Comparison of ENCODE assay signal across 26 mouse cellular contexts in the genomic region with DNA sequence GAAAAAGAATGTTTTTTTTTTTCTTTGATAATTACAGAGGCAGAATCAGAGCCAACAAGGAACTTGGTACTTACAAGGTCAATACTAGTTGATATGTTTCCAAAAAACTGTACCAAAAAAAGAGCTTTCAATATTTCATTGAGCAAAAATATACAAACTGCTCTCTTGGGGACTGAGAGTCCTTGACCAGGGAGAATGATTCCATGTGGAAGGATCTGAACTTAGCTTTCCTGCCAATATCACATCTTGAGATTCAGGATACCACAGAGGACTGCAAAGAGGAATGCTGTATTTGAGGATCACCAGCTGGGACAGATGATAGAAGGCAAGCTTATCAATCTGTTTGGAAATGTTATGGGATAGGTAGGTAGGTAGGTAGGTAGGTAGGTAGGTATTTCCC.
DNase-seq lines count a peak whose midpoint lies in the region; ATAC-seq and TF ChIP-seq lines count a peak whose summit lies in the region.
"Had no signal": no experiment of that assay in that cellular context is flagged by ENCODE, and none has a peak within 500 bp of the region (broad histone marks: within the 10 kb centered on the region; RNA-seq: fewer than 3 reads in every experiment).

No protein-coding gene starts in this region.

- DNase-seq in heart, adult 11 months: peak; percentile 88
- DNase-seq in kidney, adult 2 months: peak; percentile 44
- DNase-seq in kidney, adult 11 months: no peak
- DNase-seq in lung, postnatal 25 days (ENCODE audit: low spot score): peak; percentile 24
- no peak for DNase-seq in lung, postnatal 14 days
- DNase-seq in skeletal muscle tissue, adult 2 months (ENCODE audit: low read depth, low spot score): peak; percentile 25
- DNase-seq in ovary, adult 18-20 months (ENCODE audit: low spot score): no peak
- DNase-seq: adrenal gland, postnatal 25 days; cerebellum, adult 11-12 months; cerebellum, adult 8-10 months; cerebellum, postnatal 10 days; cerebellum, postnatal 36 days; embryo, embryonic 11 days; gastrocnemius, postnatal 25 days; heart, postnatal 36 days had no signal

- no peaks in the 10 kb centered on the region for H3K4me1 ChIP-seq in heart, embryonic 11.5 days (ENCODE audit: control insufficient read depth, insufficient read depth, low read length)
- peaks cover 7% of the 10 kb centered on the region; the same call in 1 of the 2 replicates for H3K4me1 ChIP-seq in kidney, adult 2 months (ENCODE audit: control insufficient read depth, insufficient read depth, low read length)
- H3K4me1 ChIP-seq: embryonic facial prominence, embryonic 10.5 days; embryonic facial prominence, embryonic 13.5 days; forebrain, embryonic 12.5 days; forebrain, embryonic 15.5 days; heart, embryonic 10.5 days; hindbrain, embryonic 10.5 days; hindbrain, embryonic 13.5 days had no signal

- H3K36me3 ChIP-seq in heart, embryonic 11.5 days (ENCODE audit: control insufficient read depth, insufficient read depth, low read length): no peaks in the 10 kb centered on the region
- no peaks in the 10 kb centered on the region for H3K36me3 ChIP-seq in kidney, adult 2 months (ENCODE audit: control insufficient read depth, insufficient read depth, low read length)
- H3K36me3 ChIP-seq: embryonic facial prominence, embryonic 10.5 days; embryonic facial prominence, embryonic 13.5 days; forebrain, embryonic 12.5 days; forebrain, embryonic 15.5 days; heart, embryonic 10.5 days; hindbrain, embryonic 10.5 days; hindbrain, embryonic 13.5 days had no signal

- TF ChIP-seq POLR2A in kidney, adult 2 months (IDR thresholded peaks at IDR 0.05; ENCODE audit: low read depth, low read length): no peak

- H3K9me3 ChIP-seq in heart, embryonic 11.5 days (replicated peaks; ENCODE audit: control insufficient read depth, low read length): no peaks in the 10 kb centered on the region
- H3K9me3 ChIP-seq: embryonic facial prominence, embryonic 10.5 days; embryonic facial prominence, embryonic 13.5 days; forebrain, embryonic 12.5 days; forebrain, embryonic 15.5 days; heart, embryonic 10.5 days; hindbrain, embryonic 10.5 days; hindbrain, embryonic 13.5 days had no signal

- no peak overlapping the region for H3K9ac ChIP-seq in heart, embryonic 11.5 days (ENCODE audit: low read depth, low read length)
- H3K9ac ChIP-seq: embryonic facial prominence, embryonic 13.5 days; forebrain, embryonic 12.5 days; forebrain, embryonic 15.5 days; hindbrain, embryonic 13.5 days had no signal

- H3K27me3 ChIP-seq in heart, embryonic 11.5 days (ENCODE audit: control insufficient read depth, insufficient read depth, low read length): no peaks in the 10 kb centered on the region
- H3K27me3 ChIP-seq in kidney, adult 2 months (replicated peaks; ENCODE audit: control insufficient read depth, insufficient read depth, low read length): no peaks in the 10 kb centered on the region
- H3K27me3 ChIP-seq: embryonic facial prominence, embryonic 13.5 days; forebrain, embryonic 12.5 days; forebrain, embryonic 15.5 days; hindbrain, embryonic 13.5 days had no signal

- H3K4me2 ChIP-seq in heart, embryonic 11.5 days: no peak overlapping the region
- H3K4me2 ChIP-seq: embryonic facial prominence, embryonic 13.5 days; forebrain, embryonic 12.5 days; forebrain, embryonic 15.5 days; hindbrain, embryonic 13.5 days had no signal

- no peak for TF ChIP-seq CTCF in kidney, adult 2 months (conservative IDR thresholded peaks at IDR 0.05; ENCODE audit: insufficient read depth, insufficient read length, low read depth, low read length)

- no peak overlapping the region for H3K4me3 ChIP-seq in heart, embryonic 11.5 days (ENCODE audit: low read depth, low read length)
- H3K4me3 ChIP-seq in kidney, adult 2 months (ENCODE audit: insufficient read depth, low read depth, low read length): no peak overlapping the region
- H3K4me3 ChIP-seq: embryonic facial prominence, embryonic 10.5 days; embryonic facial prominence, embryonic 13.5 days; erythroblast, embryonic 14.5 days; forebrain, embryonic 12.5 days; forebrain, embryonic 15.5 days; heart, embryonic 10.5 days; hindbrain, embryonic 10.5 days; hindbrain, embryonic 13.5 days had no signal

- H3K27ac ChIP-seq in heart, embryonic 11.5 days (ENCODE audit: low read depth, low read length): no peak overlapping the region
- no peak overlapping the region for H3K27ac ChIP-seq in kidney, adult 2 months (ENCODE audit: insufficient read depth, low read depth, low read length)
- H3K27ac ChIP-seq: embryonic facial prominence, embryonic 10.5 days; embryonic facial prominence, embryonic 13.5 days; forebrain, embryonic 12.5 days; forebrain, embryonic 15.5 days; heart, embryonic 10.5 days; hindbrain, embryonic 10.5 days; hindbrain, embryonic 13.5 days had no signal

- ATAC-seq in heart, embryonic 11.5 days (replicated peaks; ENCODE audit: insufficient number of reproducible peaks, low FRiP score, low TSS enrichment): no peak
- ATAC-seq: CD4-positive, CD25-positive, alpha-beta regulatory T cell, adult 4 months; forebrain, embryonic 15.5 days; hindbrain, embryonic 16.5 days had no signal

Comparison
In these comparisons a context has a peak if more than half of its experiments do, and no peak if none do; other contexts are left out.
1. DNase-seq: peak in heart, adult 11 months (single experiment), kidney, adult 2 months (single experiment), lung, postnatal 25 days (single experiment) and skeletal muscle tissue, adult 2 months (single experiment); none in kidney, adult 11 months (single experiment), lung, postnatal 14 days (single experiment) and ovary, adult 18-20 months (single experiment).